Comparison of ENCODE assay signal across 25 mouse cellular contexts in genomic region chr17:89656211-89656610, GRCm38 (mm10).
"Had no signal": no experiment of that assay in that cellular context is flagged by ENCODE, and none has a peak within 500 bp of the region (broad histone marks: within the 10 kb centered on the region; RNA-seq: fewer than 3 reads in every experiment).

No protein-coding gene starts in this region.

- H3K4me3 ChIP-seq: embryonic facial prominence, embryonic 10.5 days; embryonic facial prominence, embryonic 12.5 days; embryonic facial prominence, embryonic 13.5 days; embryonic facial prominence, embryonic 15.5 days; erythroblast, embryonic 14.5 days; forebrain, embryonic 10.5 days; forebrain, embryonic 12.5 days; forebrain, embryonic 13.5 days; forebrain, embryonic 15.5 days; gastrocnemius, adult 2 months; heart, adult 2 months had no signal

- H3K4me1 ChIP-seq: embryonic facial prominence, embryonic 10.5 days; embryonic facial prominence, embryonic 12.5 days; embryonic facial prominence, embryonic 13.5 days; embryonic facial prominence, embryonic 15.5 days; forebrain, embryonic 13.5 days had no signal

- H3K9me3 ChIP-seq: embryonic facial prominence, embryonic 10.5 days; embryonic facial prominence, embryonic 12.5 days; embryonic facial prominence, embryonic 13.5 days; embryonic facial prominence, embryonic 15.5 days; forebrain, embryonic 10.5 days; forebrain, embryonic 12.5 days; forebrain, embryonic 13.5 days; forebrain, embryonic 15.5 days had no signal

- H3K4me2 ChIP-seq: embryonic facial prominence, embryonic 12.5 days; embryonic facial prominence, embryonic 13.5 days; embryonic facial prominence, embryonic 15.5 days; forebrain, embryonic 12.5 days; forebrain, embryonic 13.5 days; forebrain, embryonic 15.5 days had no signal

- H3K36me3 ChIP-seq: embryonic facial prominence, embryonic 10.5 days; embryonic facial prominence, embryonic 12.5 days; embryonic facial prominence, embryonic 13.5 days; embryonic facial prominence, embryonic 15.5 days; forebrain, embryonic 10.5 days; forebrain, embryonic 12.5 days; forebrain, embryonic 15.5 days had no signal

- DNase-seq: cerebellum, adult 8-10 months; cerebellum, adult 9-11 months; cerebellum, postnatal 14 days; cerebellum, postnatal 36 days; embryo, embryonic 11 days; gastrocnemius, adult 2 months; gastrocnemius, postnatal 10 days; gastrocnemius, postnatal 14 days; gastrocnemius, postnatal 25 days; gastrocnemius, postnatal 36 days; heart, adult 11 months; heart, adult 18-20 months; heart, adult 2 months had no signal

- H3K9ac ChIP-seq: embryonic facial prominence, embryonic 12.5 days; embryonic facial prominence, embryonic 13.5 days; embryonic facial prominence, embryonic 15.5 days; forebrain, embryonic 12.5 days; forebrain, embryonic 13.5 days; forebrain, embryonic 15.5 days; forebrain, postnatal 0 days had no signal

- H3K27ac ChIP-seq: embryonic facial prominence, embryonic 10.5 days; embryonic facial prominence, embryonic 12.5 days; embryonic facial prominence, embryonic 13.5 days; embryonic facial prominence, embryonic 15.5 days; forebrain, embryonic 10.5 days; forebrain, embryonic 12.5 days; forebrain, embryonic 13.5 days; forebrain, embryonic 15.5 days; gastrocnemius, adult 2 months; heart, adult 2 months had no signal

- H3K27me3 ChIP-seq: embryonic facial prominence, embryonic 12.5 days; embryonic facial prominence, embryonic 13.5 days; embryonic facial prominence, embryonic 15.5 days; forebrain, embryonic 12.5 days; forebrain, embryonic 13.5 days; forebrain, embryonic 15.5 days had no signal

- ATAC-seq: forebrain, embryonic 13.5 days; forebrain, embryonic 14.5 days; forebrain, embryonic 15.5 days; forebrain, embryonic 16.5 days had no signal
